Mouse (Mus musculus) heart, adult 11 months (tissue): ENCODE results near the gene Gm9964.
"Not testable (repeated sequence)": the region's sequence is repeated elsewhere in the genome, so short reads cannot be mapped to it uniquely, and the experiment has no call there.

Experiments
- DNase-seq: peaks from one replicate; pipeline ENCODE4 v3.0.0; 2022

Gm9964 gene

DNA sequence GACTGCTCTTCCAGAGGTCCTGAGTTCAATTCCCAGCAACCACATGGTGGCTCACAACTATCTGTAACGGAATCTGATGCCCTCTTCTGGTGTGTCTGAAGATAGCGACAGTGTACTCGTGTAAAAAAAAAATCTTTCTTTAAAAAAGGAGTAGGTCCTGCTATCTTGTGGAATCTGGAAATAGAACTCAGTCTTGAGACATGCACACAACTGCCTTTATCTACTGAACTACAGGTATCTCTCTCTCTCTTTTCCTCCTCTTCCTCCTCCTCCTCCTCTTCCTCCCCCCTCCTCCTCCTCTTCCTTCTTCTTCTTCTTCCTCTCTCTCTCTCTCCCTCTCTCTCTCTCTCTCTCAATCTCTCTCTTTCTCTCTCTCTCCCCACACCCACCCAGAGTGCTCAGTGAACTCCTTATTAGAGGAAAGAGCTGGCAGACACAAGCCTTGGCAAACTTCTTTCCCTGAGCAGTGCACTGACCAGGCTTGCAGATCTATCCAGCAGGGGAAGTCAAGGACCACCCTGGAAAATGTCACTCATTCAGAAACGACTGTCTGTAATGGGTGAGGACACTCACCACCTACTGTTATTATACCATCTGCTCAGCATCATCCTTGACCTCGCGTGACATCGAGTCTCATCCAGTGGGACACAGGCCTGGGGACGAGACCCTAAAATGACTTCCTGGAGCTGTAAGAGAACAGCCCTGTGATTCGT is 3.2 kb upstream of the Gm9964 start:
- no peak for DNase-seq

DNA sequence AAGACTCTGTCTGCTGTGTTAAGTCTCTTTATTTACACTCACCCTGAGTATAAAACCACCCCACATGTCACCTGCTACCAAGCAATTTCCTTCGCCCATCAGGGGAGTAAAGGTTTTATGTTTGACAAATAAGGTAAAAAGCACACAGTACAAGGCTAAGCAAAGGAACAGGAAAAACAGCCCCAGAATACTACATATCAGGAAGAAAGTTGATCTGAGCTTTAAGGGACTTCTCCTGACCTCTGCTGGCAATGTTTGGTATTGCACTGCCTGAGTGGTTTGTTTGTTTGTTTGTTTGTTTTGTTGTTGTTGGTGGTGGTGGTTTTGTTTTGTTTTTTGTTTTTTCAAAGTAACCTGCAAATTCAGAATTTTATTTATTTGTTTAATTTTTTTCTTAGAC is 539 bp downstream of the Gm9964 start:
- DNase-seq = no peak

DNA sequence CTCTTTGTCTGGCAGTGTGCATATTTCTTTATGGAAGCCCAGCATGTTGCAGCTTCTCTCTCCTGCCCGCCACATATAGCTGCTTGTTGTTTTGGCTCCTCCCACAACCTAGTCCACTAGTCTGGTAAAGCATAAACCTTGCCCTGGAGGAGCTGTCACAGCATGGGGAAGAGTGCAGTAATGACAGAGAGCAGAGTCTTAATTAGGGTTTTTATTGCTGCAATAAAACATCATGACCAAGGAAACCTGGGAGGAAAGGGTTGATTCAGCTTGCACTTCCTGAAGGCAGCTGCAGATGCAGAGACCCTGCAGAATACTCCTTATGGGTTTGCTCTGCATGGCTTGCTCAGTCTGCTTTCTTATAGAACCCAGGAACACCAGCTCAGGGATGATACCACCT is 2.7 kb downstream of the Gm9964 start:
- no peak for DNase-seq

DNA sequence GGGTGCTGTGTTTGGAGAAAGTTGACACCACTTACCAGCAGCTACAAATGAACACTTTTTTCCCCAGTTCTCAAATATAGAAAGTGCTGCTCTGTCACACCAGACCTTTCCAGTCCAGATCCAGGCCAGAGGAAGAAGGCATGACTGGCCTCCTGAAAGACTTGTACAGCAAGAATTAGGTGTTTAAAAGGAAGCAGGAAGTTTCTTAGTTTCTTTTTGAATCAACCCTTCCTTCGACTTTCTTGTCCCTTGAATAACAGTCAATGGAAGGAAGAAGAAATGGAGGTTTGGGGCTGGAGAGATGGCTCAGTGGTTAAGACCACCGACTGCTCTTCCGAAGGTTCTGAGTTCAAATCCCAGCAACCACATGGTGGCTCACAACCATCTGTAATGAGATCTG is 3.7 kb downstream of the Gm9964 start:
- no peak for DNase-seq

DNA sequence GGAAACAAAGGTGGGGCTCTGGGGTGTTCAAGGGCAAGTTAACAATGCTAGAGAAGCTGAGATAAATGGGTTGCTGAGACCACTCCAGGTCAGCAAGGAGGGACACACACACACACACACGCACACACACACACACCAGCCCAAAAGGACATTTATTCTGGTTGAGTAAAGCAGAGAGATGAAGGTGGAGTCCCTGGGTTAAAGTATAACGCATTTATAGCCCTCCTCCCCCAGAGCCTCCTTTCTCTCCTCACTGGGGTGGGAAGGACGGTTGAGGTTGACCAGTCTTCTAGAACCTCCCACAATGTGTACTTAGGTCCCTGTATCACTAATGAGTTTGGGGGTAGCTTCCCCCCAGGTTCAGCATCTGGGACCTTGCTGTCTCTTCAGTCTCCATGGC is 4.6 kb downstream of the Gm9964 start:
- no peak for DNase-seq

DNA sequence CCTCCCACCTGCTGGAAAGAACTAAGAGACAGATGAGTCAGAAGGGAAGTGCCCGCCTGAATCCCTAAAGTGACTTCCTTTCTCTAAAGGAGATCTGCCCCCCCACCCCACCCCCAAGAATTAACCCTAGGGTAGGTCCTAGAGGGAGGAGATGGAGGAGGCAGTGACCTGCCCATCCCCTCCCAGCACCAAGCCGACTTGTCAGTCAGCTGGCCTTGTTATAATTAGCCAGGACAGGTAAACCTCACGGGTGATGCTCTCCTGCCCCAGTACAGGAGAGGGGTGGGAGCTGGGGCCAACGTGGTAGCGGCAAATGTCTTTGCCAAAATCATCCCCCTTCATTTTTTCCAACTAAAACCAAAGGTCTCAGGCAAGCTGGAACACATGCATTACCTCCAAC is 5.1 kb downstream of the Gm9964 start:
- peak; percentile 90 for DNase-seq

DNA sequence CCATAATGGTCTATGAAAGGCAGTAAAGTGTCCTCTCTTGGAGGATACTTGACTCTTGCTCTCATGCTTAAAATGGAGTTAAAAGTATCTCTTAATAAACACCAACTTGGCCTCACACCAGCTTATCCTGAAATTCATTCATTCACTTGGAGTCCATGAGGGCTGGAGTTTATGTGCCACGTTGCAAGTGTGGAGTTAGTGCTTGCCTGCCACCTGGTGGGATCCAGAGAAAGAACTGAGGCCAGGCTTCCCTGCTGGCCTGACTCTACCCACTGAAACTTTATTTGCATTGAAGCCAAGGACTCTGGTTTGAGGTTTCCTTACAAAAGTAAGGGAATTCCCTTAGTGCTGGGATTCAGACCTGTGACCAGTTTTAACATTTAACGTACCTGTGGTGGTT is 6.2 kb downstream of the Gm9964 start:
- peak; percentile 93 for DNase-seq

DNA sequence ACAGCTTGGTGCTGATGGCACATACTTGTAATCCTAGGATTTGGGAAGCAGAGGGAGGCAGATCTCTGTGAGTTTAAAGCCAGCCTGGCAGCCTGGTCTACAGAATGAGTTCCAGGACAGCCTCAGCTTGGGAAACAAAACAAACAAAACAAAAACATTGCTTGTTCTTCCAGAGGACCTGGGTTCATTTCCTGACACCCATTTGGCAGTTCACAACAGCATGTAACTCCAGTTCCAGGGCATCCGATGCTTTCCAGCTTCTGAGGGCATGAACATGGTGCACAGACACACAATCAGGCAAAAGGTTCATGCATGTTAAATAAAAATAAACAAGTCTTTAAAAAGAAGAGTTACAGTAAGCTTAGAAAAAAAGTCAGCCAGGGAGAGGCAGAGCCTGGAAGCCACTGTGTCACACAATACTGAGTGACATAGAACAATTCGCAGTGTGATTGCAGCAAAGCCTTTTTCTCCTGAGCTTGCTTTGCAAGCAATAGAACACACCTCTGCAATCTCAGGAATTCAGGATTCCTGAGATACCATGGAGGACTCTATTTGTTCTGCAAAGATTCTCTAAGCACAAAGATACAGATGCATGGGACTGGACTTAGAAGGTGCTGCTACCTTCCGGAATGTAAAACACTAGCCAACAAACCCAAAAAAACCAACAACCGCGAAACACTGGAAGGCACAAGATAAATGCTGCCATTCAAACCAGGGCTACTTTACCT is 7.6 kb downstream of the Gm9964 start:
- DNase-seq = peak; percentile 60

DNA sequence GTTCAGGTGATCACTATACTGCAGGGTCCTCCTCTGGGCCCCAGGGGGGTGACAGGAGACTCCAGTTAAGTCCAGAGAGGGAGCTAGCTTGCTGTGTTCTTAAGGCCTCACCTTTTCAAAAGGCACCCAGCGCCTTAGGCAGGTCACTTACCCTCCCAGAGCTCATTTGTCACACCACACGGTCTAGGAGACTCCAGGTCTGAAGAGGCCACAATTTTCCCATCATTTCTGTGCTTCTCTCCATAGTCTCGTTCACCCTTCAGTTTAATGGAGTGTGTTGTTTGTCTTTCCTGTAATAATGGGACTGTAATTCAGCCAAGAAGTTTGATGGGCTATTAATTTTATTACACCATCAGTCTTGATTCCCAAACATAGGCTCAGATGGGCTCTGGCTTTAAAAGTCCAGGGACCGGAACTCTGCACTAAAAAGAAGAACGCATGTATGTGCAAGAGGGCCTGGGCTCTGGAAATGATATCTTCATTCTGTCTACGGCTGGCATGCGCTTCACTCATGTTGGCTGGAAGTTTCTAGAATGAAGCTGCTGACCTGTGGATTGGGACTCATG is 8.3 kb downstream of the Gm9964 start:
- peak; percentile 83 for DNase-seq

DNA sequence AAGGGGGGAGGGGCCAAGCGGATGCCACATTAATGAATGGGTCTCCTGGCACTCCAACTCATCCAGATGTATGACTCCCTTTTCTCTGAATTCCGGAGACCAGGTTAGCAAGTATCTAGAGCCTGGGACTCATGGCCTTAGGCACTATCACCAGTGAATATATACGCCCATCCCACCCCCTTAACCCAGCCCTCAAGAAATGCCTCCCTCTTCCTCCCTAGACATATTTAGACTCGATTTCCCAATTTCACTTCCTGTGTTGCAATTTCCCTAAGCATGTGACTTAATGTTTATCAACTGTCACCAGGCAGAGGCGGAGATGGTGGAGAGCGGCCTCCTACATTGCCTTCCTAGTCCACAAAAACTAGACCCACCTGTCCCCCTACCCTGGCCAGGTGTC is 9.3 kb downstream of the Gm9964 start:
- peak; percentile 96 for DNase-seq

DNA sequence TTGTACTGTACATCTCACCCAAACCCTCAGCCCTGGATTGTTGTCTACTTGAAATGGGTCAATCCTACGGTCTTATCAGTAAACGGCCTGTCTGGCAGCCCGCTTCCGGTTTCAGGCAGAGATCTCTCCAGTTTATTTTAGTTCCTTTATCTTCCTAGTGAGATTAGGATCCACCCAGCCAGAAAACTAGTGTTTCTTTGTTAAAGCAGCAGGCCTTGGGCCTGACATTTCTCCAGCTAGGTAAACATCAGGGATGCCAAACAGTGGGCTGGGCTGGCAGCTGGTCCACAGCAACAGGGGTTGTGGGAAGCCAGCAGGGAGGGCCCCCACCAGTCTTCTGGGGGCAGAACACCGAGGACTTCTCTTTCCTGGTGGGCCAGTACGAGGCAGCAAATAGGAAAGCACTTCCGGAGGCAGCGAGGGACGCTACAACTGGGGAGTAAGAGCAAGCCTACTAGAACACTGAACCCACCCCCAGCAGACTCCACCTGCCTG is 10.4 kb downstream of the Gm9964 start:
- DNase-seq = peak; percentile 95

DNA sequence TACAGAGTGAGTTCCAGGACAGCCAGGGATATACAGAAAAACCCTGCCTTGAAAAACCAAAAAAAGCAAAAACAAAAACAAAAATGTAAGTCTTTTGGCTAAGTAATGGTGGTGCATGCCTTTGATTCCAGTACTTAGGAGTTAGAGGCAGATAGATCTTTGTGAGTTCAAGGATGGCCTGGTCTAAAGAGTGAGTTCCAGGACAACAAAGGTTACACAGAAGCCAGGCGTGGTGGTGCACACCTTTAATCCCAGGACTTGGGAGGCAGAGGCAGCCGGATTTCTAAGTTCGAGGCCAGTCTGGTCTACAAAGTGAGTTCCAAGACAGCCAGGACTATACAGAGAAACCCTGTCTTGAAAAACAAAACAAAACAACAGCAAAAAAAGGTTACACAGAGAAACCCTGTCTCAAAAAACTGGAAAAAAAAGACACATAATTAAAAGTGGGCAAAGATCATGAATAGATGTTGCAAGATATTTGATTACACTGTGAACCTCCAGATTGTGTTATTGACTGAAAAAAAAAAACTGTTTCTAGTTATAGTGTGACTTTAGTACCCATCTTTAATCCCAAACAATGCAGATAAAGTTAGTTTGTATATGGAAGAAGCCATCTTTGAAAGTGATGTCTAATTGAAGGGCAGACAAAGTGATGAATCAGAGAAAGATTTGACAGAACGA is 13.2 kb downstream of the Gm9964 start:
- DNase-seq = peak; percentile 79

DNA sequence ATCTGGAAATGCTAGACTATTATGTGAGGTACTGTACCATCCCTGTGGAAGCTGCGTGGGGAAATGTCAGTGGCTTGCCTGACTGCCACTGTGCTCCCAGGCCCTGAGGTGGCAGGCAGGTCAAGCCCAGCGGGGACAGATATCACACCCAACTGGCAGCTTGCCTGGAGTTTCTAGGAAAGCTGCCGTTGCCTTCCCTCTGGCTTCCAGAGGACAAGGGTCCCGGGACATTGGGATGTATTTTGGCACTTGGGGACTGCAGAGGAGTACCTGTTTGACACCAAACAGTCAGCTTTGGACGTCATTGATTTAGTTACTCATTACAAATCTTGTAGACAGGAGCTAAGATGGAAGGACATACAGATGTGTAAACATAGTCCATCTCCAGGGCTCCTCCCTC is 15.3 kb downstream of the Gm9964 start:
- DNase-seq = peak; percentile 90

DNA sequence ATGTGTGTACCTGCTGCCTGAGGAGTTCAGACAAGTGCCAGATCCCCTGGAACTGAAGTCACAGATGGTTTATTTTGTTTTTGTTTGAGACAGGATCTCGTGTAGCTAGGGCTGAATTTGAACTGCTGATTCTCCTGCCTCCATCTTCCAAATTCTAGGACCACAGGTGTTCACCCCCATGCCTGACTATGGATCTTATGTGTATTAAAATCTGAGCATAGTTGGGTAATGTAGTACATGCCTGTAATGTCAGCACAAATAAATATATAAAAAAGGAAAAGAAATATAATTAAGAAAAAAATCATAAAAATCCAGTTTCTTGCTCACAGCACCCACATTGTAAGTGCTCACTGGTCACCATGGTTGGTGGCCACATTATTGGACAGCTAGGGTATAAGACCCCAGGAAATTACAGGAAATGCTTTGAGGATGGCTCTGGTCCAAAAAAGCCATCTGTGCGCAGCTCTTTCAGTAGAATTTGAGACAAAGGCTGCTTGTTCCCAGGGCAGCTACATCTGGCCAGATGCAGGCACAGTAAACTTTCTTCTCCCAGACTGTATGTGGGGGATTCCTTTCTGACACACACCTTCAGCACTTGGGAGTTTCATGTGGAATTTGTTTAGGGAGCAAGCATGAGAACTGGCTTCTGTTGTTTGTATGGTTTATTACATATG is 16.8 kb downstream of the Gm9964 start:
- peak; percentile 91 for DNase-seq

DNA sequence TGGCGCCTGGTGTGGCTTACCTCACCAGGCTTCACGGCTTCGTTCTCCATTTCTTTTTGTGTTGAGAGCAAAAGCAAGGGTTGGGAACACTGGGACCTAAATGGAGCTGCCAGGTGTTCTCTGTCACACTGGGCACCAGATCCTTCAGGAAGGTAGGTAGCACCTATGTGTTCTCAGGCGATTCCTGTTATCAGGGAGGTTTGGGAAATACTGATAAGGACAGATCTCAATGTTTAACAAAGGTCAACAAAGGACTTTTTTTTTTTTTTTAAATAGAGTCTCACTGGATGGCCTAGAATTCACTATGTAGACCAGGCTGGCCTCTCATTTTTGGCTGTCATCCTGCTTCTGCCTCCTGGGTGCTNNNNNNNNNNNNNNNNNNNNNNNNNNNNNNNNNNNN is 22.9 kb downstream of the Gm9964 start:
- peak; percentile 82 for DNase-seq

DNA sequence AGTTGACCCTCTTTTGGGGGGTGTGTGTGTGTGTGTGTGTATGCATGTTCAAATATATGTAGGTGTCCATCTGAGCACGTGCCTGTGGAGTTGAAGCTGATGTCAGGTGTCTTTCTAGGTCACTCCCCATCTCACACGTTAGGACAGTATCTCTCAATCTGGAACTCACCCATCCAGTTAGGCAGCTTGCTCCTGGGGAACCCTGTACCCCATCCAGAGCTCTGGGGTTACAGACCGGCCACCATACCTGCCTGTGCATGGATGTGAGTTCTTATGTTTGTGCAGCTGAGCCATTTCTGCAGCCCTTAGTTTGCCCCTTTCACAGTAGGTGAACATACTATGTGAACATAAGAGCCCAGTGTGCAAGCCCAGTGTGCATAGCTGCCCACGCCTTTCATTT is 23.7 kb downstream of the Gm9964 start:
- no peak for DNase-seq

DNA sequence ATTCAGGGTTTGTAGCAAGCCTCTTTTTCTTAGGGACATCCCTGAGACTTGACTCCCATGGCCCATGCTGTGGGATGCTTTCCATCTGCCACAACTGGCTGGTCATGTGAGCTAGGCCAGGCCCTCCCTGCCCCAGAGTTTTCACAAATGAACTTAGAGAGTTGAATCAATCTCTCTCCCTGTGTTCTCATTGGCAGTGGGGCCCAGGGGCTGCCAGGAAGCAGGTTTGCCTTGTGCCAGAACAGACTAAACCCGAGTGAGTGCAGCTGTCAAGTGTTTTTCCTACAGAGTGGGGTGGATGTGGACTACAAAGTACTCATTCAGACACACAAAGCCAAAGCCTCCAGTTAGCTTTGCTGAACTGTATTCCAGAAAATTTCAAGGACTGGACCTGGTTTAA is 29.5 kb downstream of the Gm9964 start:
- DNase-seq = peak; percentile 97

DNA sequence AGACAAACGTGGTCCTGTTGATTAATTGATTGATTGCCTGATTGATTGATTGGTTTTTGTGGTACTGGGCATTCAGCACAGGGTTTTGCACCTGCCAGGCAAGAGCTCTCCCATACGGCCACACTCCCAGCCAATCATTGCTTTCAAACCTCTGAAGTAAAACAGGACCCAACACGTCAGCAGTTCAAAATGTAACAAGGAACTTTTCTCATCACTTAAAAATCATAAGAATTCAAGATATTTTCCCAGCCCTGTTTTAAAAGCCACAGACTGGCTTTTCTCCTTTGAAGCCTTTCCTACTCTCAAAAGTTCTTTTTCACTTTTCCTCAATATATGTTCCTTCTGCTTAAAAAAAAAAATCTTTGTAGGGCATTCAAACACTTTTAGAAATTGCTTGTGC is 32.3 kb downstream of the Gm9964 start:
- DNase-seq = no peak

DNA sequence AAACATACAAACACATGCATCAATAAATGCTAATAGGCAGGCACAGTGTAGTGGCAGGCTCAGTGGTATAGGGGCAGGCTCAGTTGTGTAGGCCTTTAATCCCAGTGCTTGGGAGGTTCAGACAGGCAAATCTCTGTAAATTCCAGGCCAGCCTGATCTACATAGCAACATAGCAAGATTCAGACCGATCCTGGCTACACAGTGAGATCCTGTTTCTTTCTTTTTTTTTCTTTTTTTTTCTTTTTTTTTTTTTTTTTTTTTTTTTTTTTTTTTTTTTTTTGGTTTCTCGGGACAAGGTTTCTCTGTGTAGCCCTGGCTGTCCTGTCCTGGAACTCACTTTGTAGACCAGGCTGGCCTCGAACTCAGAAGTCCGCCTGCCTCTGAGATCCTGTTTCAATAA is 36.6 kb downstream of the Gm9964 start:
- not testable (repeated sequence) for DNase-seq

DNA sequence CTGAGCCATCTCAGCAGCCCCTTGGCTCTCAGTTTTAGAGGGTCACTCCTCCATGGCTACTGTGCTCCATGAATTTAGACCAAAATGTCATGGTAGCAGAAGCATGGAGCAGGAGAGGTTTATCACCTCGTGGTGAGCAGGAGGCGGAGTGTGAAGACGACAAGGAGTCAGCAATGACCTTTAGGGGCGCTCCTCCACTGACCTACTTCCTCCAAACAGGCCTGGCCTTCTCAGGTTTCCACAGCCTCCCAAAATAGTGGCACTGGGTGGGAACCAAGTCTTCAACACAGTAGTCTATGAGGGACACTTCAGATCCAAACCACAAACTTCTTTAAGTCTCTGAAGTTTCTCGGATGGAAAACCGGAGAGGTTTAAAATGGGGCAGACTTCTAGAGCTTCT is 38.0 kb downstream of the Gm9964 start:
- DNase-seq = peak; percentile 78

DNA sequence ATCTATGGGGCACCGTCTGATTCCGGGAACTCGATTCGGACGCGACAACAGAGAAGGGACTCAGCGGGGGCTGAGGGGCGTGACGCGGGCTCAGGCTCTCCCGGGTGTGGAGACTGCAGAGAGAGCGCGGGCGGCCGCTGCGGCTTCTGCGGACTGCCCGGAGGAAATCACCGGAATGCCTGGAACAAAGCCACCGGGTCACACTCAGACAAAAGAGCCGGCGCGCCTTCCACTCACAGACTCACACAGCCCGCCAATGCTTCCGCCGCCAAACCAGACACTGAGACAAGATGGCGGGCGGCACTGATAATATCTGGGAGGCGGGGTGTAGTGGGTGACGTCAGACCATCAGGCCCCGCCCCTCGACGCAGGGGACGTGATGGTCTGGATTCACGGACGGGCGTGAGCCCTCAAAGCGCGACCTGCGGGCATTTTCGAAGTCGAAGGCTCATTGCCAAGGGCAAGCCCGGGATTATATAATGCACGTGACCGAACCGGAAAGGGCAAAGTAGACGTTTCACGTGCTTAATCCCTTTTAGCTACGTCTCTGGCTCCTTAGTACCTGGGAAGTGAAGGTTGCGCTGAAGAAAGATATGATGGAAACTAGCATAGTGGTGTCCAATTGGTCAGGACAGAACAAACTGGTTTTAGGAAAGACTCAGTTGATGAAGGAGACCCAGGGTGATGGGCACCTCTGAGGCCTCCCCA is 42.2 kb downstream of the Gm9964 start, which contains the start of gene Wsb1:
Wsb1 (minus strand) TSS at position 281 of the 708 bp plus-strand sequence.
- peak; percentile 100 for DNase-seq
